ENCODE assay signal across 23 mouse cellular contexts in the genomic region with DNA sequence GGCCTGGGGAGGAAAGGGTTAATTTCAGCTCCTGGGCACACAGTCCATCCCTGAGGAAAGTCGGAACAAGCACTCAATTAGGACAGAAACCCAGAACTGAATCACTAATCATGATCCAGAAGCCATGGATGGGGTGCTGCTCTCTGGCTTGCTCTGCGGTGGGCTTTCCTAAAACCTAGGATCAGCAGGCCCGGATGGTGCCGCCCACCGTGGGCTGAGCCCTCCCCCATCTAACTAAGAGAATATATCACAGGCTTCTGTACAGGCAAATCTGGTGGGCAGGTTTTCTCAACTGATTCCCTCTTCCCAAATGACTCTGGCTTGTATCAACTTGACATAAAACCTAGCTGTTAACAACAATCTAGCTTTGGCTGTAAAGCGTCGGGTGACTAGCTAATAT. TPM values are rescaled to one million over a fixed set of nuclear protein-coding genes. Genes with fewer than 3 reads are reported as not detected.
DNase-seq lines count a peak whose midpoint lies in the region; ATAC-seq and TF ChIP-seq lines count a peak whose summit lies in the region.
"Had no signal": no experiment of that assay in that cellular context is flagged by ENCODE, and none has a peak within 500 bp of the region (broad histone marks: within the 10 kb centered on the region; RNA-seq: fewer than 3 reads in every experiment).

No protein-coding gene starts in this region.

- intact Hi-C loops in left cerebral cortex, postnatal 10 days (cut with DNase I): no loop called here

- H3K4me1 ChIP-seq in heart, embryonic 13.5 days: peaks cover 18% of the 10 kb centered on the region
- peaks cover 10% of the 10 kb centered on the region for H3K4me1 ChIP-seq in stomach, embryonic 16.5 days (ENCODE audit: control insufficient read depth, insufficient read depth, low read length)
- H3K4me1 ChIP-seq in stomach, postnatal 0 days (replicated peaks; ENCODE audit: control insufficient read depth, insufficient read depth): no peaks in the 10 kb centered on the region
- H3K4me1 ChIP-seq in limb, embryonic 13.5 days: peaks cover 11% of the 10 kb centered on the region
- H3K4me1 ChIP-seq: hindbrain, embryonic 12.5 days; midbrain, embryonic 12.5 days had no signal

- H3K9ac ChIP-seq in heart, embryonic 13.5 days: no peak overlapping the region
- H3K9ac ChIP-seq in stomach, embryonic 16.5 days (ENCODE audit: low read length): no peak overlapping the region
- no peak overlapping the region for H3K9ac ChIP-seq in stomach, postnatal 0 days (ENCODE audit: low read length)
- H3K9ac ChIP-seq in limb, embryonic 13.5 days: no peak overlapping the region
- H3K9ac ChIP-seq: forebrain, embryonic 13.5 days; hindbrain, embryonic 12.5 days; lung, embryonic 15.5 days; midbrain, embryonic 12.5 days had no signal

- no peaks in the 10 kb centered on the region for H3K36me3 ChIP-seq in heart, embryonic 13.5 days
- H3K36me3 ChIP-seq in stomach, embryonic 16.5 days (ENCODE audit: control insufficient read depth, insufficient read depth, low read length): no peaks in the 10 kb centered on the region
- no peaks in the 10 kb centered on the region for H3K36me3 ChIP-seq in stomach, postnatal 0 days (ENCODE audit: control insufficient read depth, insufficient read depth, low read length)
- H3K36me3 ChIP-seq in limb, embryonic 13.5 days: no peaks in the 10 kb centered on the region
- H3K36me3 ChIP-seq: lung, embryonic 15.5 days; midbrain, embryonic 12.5 days had no signal

- no peak for DNase-seq in heart, postnatal 4 days
- no peak for DNase-seq in stomach, postnatal 0 days (ENCODE audit: low spot score)
- DNase-seq in left cerebral cortex, postnatal 10 days (ENCODE audit: extremely low spot score in 1 of 2, low spot score in 2 of 2): no peak
- DNase-seq in embryo, embryonic 10 days (ENCODE audit: low spot score): no peak
- DNase-seq: adrenal gland, postnatal 25 days; cerebellum, adult 18-20 months; kidney, adult 11 months; kidney, postnatal 4 days; right cerebral cortex, adult 18-20 months; spleen, adult 18-20 months; thymus, postnatal 25 days had no signal

- no peak for ATAC-seq in heart, embryonic 13.5 days (ENCODE audit: extremely low read depth, insufficient number of reproducible peaks, low FRiP score, low TSS enrichment)
- ATAC-seq in stomach, embryonic 16.5 days (ENCODE audit: insufficient read depth, low FRiP score): no peak; the same call in 1 of the 2 replicates
- no peak for ATAC-seq in stomach, postnatal 0 days (ENCODE audit: low FRiP score, low TSS enrichment)
- ATAC-seq in limb, embryonic 13.5 days (ENCODE audit: low FRiP score, low read depth): no peak
- ATAC-seq: activated CD4-positive, CD25-positive, alpha-beta regulatory T cell, adult 4 months had no signal

- H3K27me3 ChIP-seq in heart, embryonic 13.5 days (replicated peaks): 0 out of 2 replicates have a peak, but pooled peaks cover 3% of the 10 kb centered on the region
- no peaks in the 10 kb centered on the region for H3K27me3 ChIP-seq in stomach, embryonic 16.5 days (ENCODE audit: control insufficient read depth, insufficient read depth, low read length)
- H3K27me3 ChIP-seq in stomach, postnatal 0 days (ENCODE audit: control insufficient read depth, insufficient read depth, low read length): no peaks in the 10 kb centered on the region
- no peaks in the 10 kb centered on the region for H3K27me3 ChIP-seq in limb, embryonic 13.5 days
- H3K27me3 ChIP-seq: forebrain, embryonic 13.5 days; hindbrain, embryonic 12.5 days; lung, embryonic 15.5 days; Patski had no signal

- 51% methylated on average over 7 of the region's 7 CpGs for WGBS in heart, embryonic 13.5 days
- WGBS in stomach, embryonic 16.5 days: 44% methylated on average over 7 of the region's 7 CpGs
- WGBS in stomach, postnatal 0 days: 43% methylated on average over 7 of the region's 7 CpGs
- 29% methylated on average over 7 of the region's 7 CpGs for WGBS in limb, embryonic 13.5 days

- TF ChIP-seq EP300 in stomach, postnatal 0 days (optimal IDR thresholded peaks at IDR 0.05): no peak

- no peak overlapping the region for H3K4me3 ChIP-seq in heart, embryonic 13.5 days
- H3K4me3 ChIP-seq in stomach, embryonic 16.5 days (replicated peaks; ENCODE audit: low read length): no peak overlapping the region
- no peak overlapping the region for H3K4me3 ChIP-seq in stomach, postnatal 0 days (ENCODE audit: low read depth, low read length)
- H3K4me3 ChIP-seq in limb, embryonic 13.5 days: peak overlapping the region; percentile 10; the same call in 1 of the 2 replicates
- H3K4me3 ChIP-seq: forebrain, embryonic 13.5 days; hindbrain, embryonic 12.5 days; lung, embryonic 15.5 days; midbrain, embryonic 12.5 days had no signal

- peak overlapping the region; percentile 1; the same call in 1 of the 2 replicates for H3K4me2 ChIP-seq in heart, embryonic 13.5 days
- H3K4me2 ChIP-seq in stomach, embryonic 16.5 days (ENCODE audit: low read depth, low read length): peak overlapping the region; percentile 1; the same call in 1 of the 2 replicates
- no peak overlapping the region for H3K4me2 ChIP-seq in stomach, postnatal 0 days (replicated peaks; ENCODE audit: low read depth)
- H3K4me2 ChIP-seq in limb, embryonic 13.5 days (replicated peaks): peak overlapping the region; percentile 51
- H3K4me2 ChIP-seq: forebrain, embryonic 13.5 days; hindbrain, embryonic 12.5 days; liver, embryonic 11.5 days; lung, embryonic 15.5 days; midbrain, embryonic 12.5 days had no signal

- no peak for TF ChIP-seq CTCF in stomach, postnatal 0 days (IDR thresholded peaks at IDR 0.05; ENCODE audit: low read depth)

- H3K9me3 ChIP-seq in heart, embryonic 13.5 days: peaks cover 12% of the 10 kb centered on the region; the same call in 1 of the 2 replicates
- H3K9me3 ChIP-seq in stomach, embryonic 16.5 days (replicated peaks; ENCODE audit: control insufficient read depth, low read length): peaks cover 5% of the 10 kb centered on the region; the same call in 1 of the 2 replicates
- no peaks in the 10 kb centered on the region for H3K9me3 ChIP-seq in stomach, postnatal 0 days (ENCODE audit: control insufficient read depth, low read length)
- H3K9me3 ChIP-seq in limb, embryonic 13.5 days: peaks cover 7% of the 10 kb centered on the region
- H3K9me3 ChIP-seq: forebrain, embryonic 13.5 days; lung, embryonic 15.5 days had no signal

- no peak overlapping the region for H3K27ac ChIP-seq in heart, embryonic 13.5 days (replicated peaks)
- no peak overlapping the region for H3K27ac ChIP-seq in stomach, embryonic 16.5 days (ENCODE audit: low read length)
- H3K27ac ChIP-seq in stomach, postnatal 0 days (replicated peaks): no peak overlapping the region
- peak overlapping the region; percentile 39; the same call in 1 of the 2 replicates for H3K27ac ChIP-seq in limb, embryonic 13.5 days
- H3K27ac ChIP-seq: forebrain, embryonic 13.5 days; hindbrain, embryonic 12.5 days; lung, embryonic 15.5 days; macrophage; midbrain, embryonic 12.5 days had no signal

RNA-seq across cellular contexts. Expression of a gene that starts 12.2 kb away (rescaled TPM):
- 1.2 TPM in 2 replicates for polyA plus RNA-seq in heart, embryonic 13.5 days (2015; fragmentation: Nextera tagmentation; extraction: Ambion mirVana)
- total RNA-seq in heart, postnatal 4 days (2021): 1 to 10 TPM; 1.5 TPM
- 1.2 and 2.0 TPM in 2 replicates for polyA plus RNA-seq in stomach, embryonic 16.5 days (2015; fragmentation: Nextera tagmentation; extraction: Ambion mirVana)
- polyA plus RNA-seq in stomach, postnatal 0 days (2015; fragmentation: Nextera tagmentation; extraction: Ambion mirVana): 0.73 and 0.93 TPM in 2 replicates
- 1.5 and 1.7 TPM in 2 replicates for polyA plus RNA-seq in limb, embryonic 13.5 days (2015; fragmentation: Nextera tagmentation; extraction: Ambion mirVana)
- 10 to 100 TPM; 21.3 to 27.5 TPM for total RNA-seq in left cerebral cortex, postnatal 10 days (2021)
- total RNA-seq: common myeloid progenitor, adult 5-6 weeks had no signal
- polyA plus RNA-seq: macrophage had no signal

RNA-seq across cellular contexts. Expression of a gene that starts 13.5 kb away (rescaled TPM):
- polyA plus RNA-seq in heart, embryonic 13.5 days (2015; fragmentation: Nextera tagmentation; extraction: Ambion mirVana): 0.52 and 0.76 TPM in 2 replicates
- under 1 TPM in 1 of 2 experiments, not detected in 1; 0.38 TPM for total RNA-seq in heart, postnatal 4 days (2021)
- 35.1 and 35.4 TPM in 2 replicates for polyA plus RNA-seq in stomach, embryonic 16.5 days (2015; fragmentation: Nextera tagmentation; extraction: Ambion mirVana)
- polyA plus RNA-seq in stomach, postnatal 0 days (2015; fragmentation: Nextera tagmentation; extraction: Ambion mirVana): 1.9 and 2.1 TPM in 2 replicates
- 0.57 and 0.75 TPM in 2 replicates for polyA plus RNA-seq in limb, embryonic 13.5 days (2015; fragmentation: Nextera tagmentation; extraction: Ambion mirVana)
- 1 to 10 TPM; 1.5 to 4.1 TPM for total RNA-seq in left cerebral cortex, postnatal 10 days (2021)
- total RNA-seq: adrenal gland, postnatal 25 days had no signal
- polyA plus RNA-seq: macrophage had no signal

RNA-seq across cellular contexts. Expression of a gene that starts 30.1 kb away (rescaled TPM):
- 22.4 and 25.4 TPM in 2 replicates for polyA plus RNA-seq in heart, embryonic 13.5 days (2015; fragmentation: Nextera tagmentation; extraction: Ambion mirVana)
- 10 to 100 TPM; 36.4 to 42.8 TPM for total RNA-seq in heart, postnatal 4 days (2021)
- polyA plus RNA-seq in stomach, embryonic 16.5 days (2015; fragmentation: Nextera tagmentation; extraction: Ambion mirVana): 24.7 and 26.7 TPM in 2 replicates
- polyA plus RNA-seq in stomach, postnatal 0 days (2015; fragmentation: Nextera tagmentation; extraction: Ambion mirVana): 14.6 and 14.9 TPM in 2 replicates
- 29.2 and 30.2 TPM in 2 replicates for polyA plus RNA-seq in limb, embryonic 13.5 days (2015; fragmentation: Nextera tagmentation; extraction: Ambion mirVana)
- 10 to 100 TPM; 21.6 to 22.0 TPM for total RNA-seq in left cerebral cortex, postnatal 10 days (2021)

RNA-seq across cellular contexts. Expression of a gene that starts 30.6 kb away (rescaled TPM):
- polyA plus RNA-seq in heart, embryonic 13.5 days (2015; fragmentation: Nextera tagmentation; extraction: Ambion mirVana): 96.6 and 101 TPM in 2 replicates
- total RNA-seq in heart, postnatal 4 days (2021): 100 to 1,000 TPM in 1 of 2 experiments, 10 to 100 TPM in 1; 94.4 to 103 TPM
- 115 and 134 TPM in 2 replicates for polyA plus RNA-seq in stomach, embryonic 16.5 days (2015; fragmentation: Nextera tagmentation; extraction: Ambion mirVana)
- 70.2 and 70.3 TPM in 2 replicates for polyA plus RNA-seq in stomach, postnatal 0 days (2015; fragmentation: Nextera tagmentation; extraction: Ambion mirVana)
- polyA plus RNA-seq in limb, embryonic 13.5 days (2015; fragmentation: Nextera tagmentation; extraction: Ambion mirVana): 192 and 209 TPM in 2 replicates
- total RNA-seq in left cerebral cortex, postnatal 10 days (2021): 100 to 1,000 TPM in 1 of 2 experiments, 10 to 100 TPM in 1; 96.2 to 103 TPM

RNA-seq across cellular contexts. Expression of a gene that starts 41.2 kb away (rescaled TPM):
- polyA plus RNA-seq in heart, embryonic 13.5 days (2015; fragmentation: Nextera tagmentation; extraction: Ambion mirVana): 7.1 TPM in 2 replicates
- total RNA-seq in heart, postnatal 4 days (2021): 1 to 10 TPM; 8.4 to 9.3 TPM
- polyA plus RNA-seq in stomach, embryonic 16.5 days (2015; fragmentation: Nextera tagmentation; extraction: Ambion mirVana): 4.3 and 6.5 TPM in 2 replicates
- polyA plus RNA-seq in stomach, postnatal 0 days (2015; fragmentation: Nextera tagmentation; extraction: Ambion mirVana): 2.6 and 2.8 TPM in 2 replicates
- polyA plus RNA-seq in limb, embryonic 13.5 days (2015; fragmentation: Nextera tagmentation; extraction: Ambion mirVana): 1.3 and 1.7 TPM in 2 replicates
- total RNA-seq in left cerebral cortex, postnatal 10 days (2021): 1 to 10 TPM; 2.6 to 3.3 TPM
- polyA plus RNA-seq: Patski had no signal

Comparison
In these comparisons a context has a peak if more than half of its experiments do, and no peak if none do; other contexts are left out.
1. RNA of a gene that starts 13.5 kb away (polyA plus RNA-seq): 35.1 to 35.4 TPM in stomach, embryonic 16.5 days; 1.9 to 2.1 TPM in stomach, postnatal 0 days, 0.57 to 0.75 TPM in limb, embryonic 13.5 days and 0.52 to 0.76 TPM in heart, embryonic 13.5 days; every median in the first group is over 10 times any median in the second.